Mouse (Mus musculus): ENCODE measurements around the gene Ube2k. TPM values are rescaled to one million over a fixed set of nuclear protein-coding genes. Genes with fewer than 3 reads are reported as not detected.

The Ube2k gene
- polyA plus RNA-seq, 1 experiment, result 72.3 TPM

DNA sequence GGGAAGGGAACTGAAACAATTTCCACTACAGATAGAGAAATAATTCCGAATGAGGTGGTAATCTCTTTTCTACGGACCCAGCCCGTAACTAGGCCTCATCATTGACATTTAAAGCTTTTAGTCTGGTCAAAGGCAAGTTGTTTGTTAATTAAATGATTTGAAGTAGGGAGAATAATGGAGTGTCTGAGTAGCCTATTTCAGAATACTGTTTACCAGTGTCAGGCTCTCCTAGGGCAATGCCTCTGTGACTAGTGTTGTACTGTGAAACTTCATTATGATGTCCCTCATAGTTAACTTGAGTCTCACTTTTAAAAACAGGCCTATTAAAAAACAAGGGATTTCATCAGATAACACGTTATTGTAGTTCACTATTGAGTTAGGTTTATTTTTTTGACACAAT lies 1.1 kb downstream of the Ube2k start:
- no peak for DNase-seq (ENCODE audit: low spot score)

DNA sequence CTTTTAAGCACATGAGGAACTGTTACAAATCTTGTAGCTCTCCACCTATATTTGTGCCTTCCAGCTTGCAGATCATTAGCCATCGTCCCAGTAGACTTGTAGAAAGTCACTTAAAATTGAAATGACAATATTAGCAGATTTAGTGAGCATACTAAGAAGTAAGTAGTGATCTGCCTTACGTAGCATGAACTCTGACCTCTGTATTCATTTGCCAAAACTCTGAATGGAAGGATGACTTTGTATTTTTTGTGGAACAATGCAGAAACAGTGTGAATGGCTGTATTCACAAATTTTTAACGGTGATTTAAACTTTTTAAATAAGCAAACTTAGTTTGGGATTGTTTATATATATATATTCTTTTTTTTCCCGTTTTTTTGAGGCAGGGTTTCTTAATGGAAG lies 1.8 kb downstream of the Ube2k start:
- no peak for DNase-seq (ENCODE audit: low spot score)

DNA sequence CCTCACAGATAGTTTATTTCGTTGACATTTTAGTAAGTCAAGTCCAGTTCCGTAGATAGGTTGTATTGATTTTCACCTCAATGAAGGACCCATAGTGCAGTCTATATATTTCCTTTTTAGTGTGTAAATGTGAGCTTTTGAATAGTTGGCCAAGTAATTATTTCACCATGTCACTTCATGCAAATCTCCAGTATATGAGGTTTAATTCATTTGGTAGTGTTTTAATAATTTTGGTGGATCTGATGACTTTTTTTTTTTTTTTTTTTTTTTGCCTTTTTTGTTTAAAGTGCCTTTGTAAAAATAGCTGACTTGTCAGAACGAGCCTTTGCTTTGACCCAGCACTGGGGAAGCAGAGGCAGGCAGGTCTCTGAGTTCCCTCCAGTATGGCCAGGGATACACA lies 2.8 kb downstream of the Ube2k start:
- no peak for DNase-seq (ENCODE audit: low spot score)

DNA sequence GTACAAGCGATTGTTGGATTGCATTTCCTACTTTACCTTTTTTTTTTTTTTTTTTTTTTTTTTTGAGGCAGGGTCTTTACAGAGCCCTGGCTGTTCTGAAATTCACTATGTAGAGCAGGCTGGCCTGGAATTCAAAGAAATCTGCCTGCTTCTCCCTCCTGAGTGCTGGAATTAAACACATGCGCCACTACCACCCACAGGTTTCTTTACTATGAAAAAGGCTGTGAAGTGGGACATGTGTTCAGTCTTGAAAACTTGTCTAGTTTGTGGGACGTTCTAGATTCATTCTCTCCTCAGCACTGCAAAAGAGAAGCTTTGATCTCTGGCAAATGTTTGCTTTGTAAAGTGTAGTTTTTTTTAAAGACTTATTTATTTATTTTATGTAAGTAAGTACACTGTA lies 4.9 kb downstream of the Ube2k start:
- DNase-seq (ENCODE audit: low spot score), result no peak

DNA sequence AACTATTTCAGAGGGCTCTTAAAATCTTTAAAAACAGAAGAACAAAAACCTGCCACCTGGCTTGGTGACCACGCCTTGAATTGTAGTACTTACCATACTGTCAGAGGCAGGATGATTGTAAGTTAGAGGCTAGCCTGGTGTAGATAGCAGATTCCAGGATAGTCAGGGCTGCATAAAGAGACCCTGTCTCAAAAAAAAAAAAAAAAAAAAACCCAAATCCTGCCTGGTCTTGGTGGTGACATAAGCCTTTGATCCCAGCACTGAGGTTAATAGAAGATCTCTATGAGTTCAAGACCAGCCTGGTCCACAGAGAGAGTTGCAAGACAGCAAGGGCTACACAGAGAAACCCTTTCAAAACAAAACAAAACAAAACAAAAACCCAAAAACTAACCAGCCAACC lies 6.5 kb downstream of the Ube2k start:
- no peak for DNase-seq (ENCODE audit: low spot score)

DNA sequence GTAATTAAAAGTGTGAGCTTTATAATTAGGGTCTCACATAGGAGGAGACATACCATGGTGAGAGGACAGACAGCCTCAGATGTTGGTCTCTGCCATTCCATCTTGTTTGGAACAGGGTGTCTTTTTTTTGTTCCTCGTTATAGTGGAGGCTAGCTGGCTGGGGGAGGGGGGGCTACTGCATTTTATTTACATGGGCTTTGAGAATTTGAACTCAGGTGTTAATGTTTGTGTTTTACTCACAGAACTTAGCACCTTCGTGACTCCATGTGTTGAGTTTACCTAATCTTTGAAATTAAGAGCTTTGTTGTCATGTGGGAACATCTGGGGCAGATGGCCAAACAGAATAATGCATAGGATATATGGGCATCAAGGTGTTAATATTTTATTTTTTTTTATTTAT lies 7.6 kb downstream of the Ube2k start:
- no peak for DNase-seq (ENCODE audit: low spot score)

DNA sequence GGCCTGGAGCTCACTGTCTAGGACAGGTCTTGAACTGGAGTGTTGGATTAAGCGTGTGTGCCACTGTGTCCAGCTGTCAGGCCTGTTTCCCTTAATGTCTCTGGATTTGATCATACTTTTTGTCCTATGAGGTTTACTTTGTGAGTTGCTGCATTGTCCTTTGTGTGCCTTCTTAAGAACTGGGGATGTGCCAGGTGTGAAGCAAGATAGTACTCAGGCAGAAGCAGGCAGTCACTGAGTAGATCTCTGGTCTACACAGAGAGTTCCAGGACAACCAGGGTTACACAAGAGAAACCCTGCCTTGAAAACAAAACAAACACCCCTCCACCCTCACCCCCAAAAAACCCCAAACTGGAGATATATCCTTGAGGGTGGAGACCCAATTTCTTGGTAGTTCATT lies 12.6 kb downstream of the Ube2k start:
- no peak for DNase-seq (ENCODE audit: low spot score)

DNA sequence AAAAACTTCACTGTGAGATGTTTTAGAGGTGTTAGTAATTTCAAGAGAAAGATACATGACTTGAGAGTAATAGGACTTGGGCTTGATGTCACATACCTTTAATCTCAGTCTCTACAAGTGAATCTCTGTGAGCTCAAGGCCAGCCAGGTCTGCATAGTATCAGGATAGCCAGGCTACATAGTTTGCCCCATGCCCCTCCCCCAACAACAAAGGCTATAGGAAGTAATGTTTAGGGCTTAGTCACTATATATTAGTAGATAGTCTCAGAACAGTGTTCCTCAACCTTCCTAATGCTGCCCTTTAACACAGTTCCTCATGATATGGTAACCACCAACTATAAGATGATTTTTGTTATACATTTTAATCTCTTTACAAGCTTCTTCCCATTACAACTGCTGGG lies 20.1 kb downstream of the Ube2k start:
- no peak for DNase-seq (ENCODE audit: low spot score)

DNA sequence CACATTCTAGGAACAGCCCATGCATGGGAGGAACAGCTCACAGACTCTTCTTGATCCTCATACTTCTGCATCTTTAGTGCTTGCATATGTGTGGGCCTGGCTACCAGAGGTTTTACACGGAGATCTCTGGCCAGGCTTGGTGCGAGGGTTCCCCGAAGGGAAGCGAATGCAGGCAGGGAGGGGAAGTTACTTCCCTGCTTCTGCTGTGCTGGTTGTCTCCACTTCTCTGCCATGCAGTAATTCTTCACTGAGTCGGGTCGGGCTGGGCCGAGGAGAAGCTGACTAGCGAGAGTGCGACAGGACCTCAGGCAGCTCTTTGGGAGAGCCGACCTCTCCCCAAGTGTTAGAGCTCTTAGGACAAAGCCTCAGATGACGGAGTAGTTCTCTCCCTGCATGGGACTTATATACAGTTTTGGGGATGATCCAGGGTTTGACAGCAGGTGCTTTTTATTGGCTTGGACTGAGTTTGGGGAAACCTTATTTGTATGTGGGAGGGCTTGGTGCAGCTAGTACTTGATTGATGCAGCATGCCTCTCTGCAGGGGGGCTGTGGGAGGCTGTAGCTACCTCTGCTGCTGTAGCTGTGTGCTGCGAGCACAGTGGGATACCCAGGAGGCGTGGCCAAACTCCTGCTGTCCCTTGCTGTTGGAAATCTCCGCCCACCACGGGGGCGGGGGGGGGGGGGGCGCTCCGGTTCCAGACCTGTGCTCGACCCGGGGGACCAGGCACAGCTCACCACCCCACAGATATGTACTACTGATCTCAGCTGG lies 24.3 kb downstream of the Ube2k start:
- no peak for DNase-seq (ENCODE audit: low spot score)

DNA sequence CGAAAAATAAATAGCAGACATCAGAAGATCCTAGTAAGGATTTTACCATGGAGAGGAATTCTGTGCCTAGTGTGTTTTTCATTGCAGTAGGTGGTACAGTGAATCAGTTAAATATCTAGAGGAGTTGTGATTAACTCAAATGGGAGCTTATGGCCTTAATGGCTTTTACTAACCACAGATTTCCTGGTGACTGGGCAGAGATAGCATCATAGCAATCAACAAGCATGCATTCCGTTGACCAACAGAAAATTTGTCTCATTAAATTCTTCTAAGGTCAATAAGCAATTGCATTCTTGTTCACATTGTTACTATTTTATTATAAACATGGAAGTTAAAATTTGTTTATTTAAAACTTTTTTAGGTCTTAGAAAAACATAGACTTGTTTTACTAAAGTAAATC lies 28.5 kb downstream of the Ube2k start:
- no peak for DNase-seq (ENCODE audit: low spot score)

DNA sequence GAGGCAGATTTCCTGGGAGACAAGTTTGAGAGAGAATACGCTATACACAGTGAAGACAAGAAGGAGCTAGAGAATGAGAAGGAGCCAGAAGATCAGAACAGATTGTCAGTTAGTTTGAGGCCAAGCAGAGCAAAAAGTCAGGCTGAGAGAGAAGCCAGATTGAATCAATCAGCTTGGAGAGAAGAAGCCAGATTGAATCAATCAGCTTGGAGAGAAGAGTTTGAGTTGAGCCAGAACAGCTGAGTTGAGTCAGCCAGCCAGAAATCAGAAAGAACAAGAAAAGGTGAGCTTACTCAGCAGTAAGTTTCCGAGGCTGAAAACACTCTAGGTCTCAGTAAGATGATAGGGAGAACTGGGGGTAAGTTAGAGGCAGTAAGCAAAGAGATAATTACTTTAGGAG lies 37.8 kb downstream of the Ube2k start:
- DNase-seq (ENCODE audit: low spot score), result no peak

DNA sequence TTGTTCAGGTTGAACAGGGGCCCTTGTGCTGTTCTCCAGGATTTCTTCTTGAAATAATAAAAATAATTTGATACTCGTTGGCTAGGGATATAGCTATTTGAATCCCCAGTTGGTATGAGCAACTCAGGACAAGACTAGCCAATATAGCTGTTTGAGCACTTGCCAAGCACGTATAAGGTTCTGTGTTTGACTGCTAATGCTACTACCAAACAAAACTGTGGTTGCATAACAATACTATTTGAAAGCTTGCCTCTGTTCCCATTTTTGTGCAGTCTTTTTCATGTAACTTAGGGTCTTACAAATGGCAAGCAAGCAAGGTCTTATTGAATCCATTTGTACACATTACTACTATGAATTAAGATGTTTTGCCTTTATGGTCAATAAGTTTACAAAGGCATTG lies 38.9 kb downstream of the Ube2k start:
- DNase-seq (ENCODE audit: low spot score), result no peak

DNA sequence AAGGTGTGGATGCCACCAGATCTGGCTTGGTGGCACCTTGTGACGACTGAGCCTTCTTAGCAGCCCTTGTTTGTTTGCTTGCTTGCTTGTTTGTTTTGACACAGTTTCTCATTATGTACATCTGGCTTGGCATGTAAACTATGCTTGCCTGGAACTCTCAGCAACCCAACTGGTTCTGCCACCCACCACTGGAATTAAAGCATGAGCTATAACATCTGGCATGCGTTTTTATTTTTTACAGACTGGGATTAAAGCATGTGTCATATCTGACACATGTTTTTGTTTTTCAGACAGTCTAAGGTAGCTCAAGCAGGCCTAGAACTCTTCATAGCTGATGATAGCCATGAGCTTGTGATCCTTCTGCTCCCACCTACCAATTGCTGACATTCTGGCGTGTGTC lies 41.5 kb downstream of the Ube2k start:
- no peak for DNase-seq (ENCODE audit: low spot score)

DNA sequence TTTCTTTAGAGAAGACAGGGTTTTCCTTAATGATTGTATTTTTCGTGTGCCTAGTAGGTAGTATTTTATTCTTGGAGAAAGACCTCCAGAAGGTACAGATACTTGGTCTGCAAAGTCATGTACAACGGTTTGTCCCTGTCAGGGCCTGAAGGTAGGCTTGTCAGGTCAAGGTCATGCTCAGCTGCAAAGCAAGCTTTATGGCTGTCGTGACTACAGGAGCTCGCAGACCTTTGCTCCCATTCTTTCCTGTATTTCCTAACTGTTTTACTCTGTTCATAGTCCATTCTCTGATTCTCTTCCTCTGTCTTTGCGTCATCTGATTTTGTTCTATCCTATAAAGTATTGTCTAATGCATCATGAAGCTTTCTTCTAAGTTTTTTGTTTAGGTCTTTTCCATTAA lies 49.3 kb downstream of the Ube2k start:
- no peak for DNase-seq (ENCODE audit: low spot score)

DNA sequence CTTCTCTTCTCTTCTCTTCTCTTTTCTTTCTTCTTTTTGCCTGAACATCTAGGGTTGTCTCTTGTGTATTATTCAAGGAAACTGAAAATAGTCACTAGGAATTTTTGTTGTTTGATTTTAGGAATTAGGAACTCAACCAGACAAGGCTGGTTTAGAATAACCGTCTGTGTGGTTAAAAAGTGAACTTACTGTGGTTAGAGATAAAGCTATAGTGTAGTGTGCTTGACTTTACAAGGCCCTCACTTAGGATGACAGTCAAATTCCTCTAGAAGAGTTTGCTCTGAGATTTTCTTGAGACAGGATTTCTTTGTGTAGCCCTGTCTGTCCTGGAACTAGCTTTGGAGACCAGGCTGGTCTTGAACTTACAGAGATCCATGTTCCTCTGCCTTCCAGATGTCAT lies 53.2 kb downstream of the Ube2k start:
- no peak for DNase-seq (ENCODE audit: low spot score)

DNA sequence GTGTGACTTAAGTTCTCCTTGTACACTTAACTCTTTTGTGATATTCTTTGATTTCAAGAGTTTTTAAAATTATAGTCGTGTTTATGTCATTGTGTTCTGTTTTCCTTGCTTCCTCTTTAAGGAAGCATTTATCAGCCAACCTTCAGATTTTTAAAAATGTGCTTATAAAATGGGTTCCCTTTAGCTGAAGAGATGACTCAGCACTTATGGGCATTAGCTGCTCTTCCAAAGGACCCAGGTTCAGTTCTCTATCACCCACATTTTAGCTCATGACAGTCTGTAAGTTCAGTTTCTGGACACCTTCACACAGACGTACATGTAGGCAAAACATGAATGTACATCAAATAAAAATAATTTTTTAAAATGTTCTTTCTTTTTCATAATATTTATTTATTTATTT lies 55.4 kb downstream of the Ube2k start:
- DNase-seq (ENCODE audit: low spot score), result no peak

DNA sequence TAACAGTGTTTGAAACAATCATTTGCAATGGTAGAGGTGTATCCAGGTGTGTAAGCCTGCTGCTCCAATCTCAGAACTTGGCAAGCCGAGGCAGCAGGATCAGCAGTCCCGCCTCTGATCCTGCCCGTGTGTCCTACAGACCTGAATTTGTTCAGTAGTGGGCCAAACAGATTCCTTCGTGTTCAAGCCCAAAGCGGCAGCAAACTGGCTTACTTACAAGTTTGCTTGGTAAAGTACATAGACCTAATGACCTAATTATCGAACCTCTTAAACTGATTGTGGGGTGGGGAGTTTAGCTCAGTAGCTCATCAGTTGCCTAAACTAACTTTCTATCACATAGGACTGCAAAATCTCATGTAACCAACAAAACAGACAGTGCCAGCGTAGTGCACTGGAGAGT lies 62.6 kb downstream of the Ube2k start:
- no peak for DNase-seq (ENCODE audit: low spot score)

DNA sequence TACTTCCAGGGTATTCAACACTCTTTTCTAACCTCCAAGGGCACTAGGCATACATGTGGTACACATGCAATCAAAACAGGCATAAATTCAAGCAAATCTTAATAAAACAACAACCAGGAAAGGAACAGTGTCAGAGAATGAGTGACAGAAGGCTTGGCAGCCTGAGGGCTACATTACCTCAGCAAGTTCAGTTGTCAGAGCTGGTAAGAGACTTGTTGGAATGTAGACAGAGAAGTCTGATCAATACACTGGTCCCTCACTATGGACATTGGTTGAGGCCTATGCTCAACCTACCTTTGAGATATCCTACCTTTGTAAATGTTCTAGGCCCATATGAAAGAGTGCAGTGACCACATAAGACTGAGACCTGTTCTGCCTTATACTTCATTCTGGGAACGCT lies 69.8 kb downstream of the Ube2k start:
- DNase-seq (ENCODE audit: low spot score), result no peak

DNA sequence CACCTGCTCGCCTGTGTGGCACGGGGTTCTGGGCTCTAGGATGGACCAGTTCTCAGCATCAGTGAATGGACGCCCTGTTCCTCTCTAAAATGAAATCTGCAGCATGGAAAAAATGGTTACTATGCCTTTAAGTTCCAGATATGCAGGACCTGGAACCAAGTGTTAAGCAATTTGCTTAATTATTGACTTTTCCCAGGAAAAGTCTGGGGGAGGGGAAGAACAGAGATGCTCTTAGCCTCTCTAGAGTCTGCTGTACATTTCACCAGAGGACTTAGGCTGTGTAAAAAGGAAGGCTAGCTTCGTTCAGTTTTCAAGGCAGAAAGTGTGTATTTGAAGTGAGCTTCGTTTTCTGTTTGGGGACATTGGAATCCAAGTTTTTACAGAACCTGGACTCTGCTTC lies 72.7 kb downstream of the Ube2k start:
- DNase-seq (ENCODE audit: low spot score), result no peak

DNA sequence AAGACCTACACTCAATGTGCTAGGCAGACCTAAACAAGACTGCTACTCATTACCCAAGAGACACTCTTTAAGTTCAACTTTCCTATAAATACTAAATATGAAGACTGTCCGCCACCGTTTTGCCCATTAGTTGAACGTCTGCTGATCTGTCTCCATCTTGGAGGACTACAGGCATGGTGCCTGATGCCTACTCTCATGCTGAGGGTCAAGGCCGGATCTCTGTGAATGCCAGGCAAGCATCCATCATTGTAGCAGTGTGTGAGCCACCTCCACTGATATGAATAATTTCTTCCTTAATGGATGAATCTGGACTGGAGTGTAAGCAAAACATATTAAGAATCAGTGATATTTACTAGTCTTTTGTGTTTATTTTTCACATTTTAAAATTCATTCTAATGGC lies 73.5 kb downstream of the Ube2k start:
- no peak for DNase-seq (ENCODE audit: low spot score)

DNA sequence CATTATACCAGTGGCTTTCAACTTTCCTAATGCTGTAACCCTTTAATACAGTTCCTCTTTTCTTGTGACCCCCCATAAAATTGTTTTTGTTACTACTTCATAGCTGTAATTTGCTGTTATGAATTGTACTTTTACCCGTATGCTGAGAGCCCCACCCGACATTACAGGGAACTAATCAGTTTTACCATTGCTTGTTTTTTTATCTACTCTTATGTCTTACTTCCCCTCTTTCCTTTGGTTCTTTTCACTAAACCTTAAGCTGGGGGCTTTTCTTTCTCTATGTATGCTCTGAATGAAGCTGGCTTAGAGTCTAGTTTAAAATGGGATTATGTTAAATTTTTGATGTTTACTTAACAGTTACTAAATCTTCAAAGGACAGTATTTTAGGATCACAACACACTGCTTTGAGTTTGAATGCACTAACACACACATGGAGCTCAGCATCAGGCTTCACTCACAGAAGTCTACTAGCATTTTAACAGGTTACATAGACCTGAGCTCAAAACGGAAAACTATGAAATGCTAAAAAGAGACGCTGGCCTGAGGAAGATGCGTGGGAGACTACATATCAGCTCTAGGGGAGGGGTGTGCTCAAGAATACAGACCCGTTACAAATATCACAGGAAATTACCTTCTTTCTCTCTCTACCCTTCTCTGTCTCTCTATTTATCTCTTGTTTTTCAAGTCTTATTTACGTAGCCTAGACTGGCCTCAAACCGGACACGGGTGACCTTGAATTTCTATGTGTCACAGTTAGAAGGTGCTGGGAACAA lies 76.3 kb downstream of the Ube2k start:
- no peak for DNase-seq (ENCODE audit: low spot score)

DNA sequence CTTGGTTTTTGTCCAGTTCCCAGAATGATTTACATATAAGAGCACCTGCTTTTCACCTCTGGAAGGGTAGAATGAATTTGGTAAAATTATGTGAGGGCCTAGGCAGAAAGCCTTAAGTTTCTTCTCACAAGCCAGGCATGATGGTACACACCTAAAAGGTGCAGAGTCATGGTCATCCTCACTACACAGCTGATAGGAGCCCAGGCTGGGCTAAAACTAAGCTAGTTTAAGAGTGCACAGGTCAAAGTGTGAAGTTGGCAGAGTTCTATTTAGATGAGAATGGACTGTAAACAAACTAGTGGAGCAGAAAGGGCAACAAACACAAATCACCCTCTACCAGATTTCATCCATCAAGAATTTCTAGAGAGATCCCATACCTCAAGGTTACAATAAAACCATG lies 87.3 kb downstream of the Ube2k start:
- no peak for DNase-seq (ENCODE audit: low spot score)

DNA sequence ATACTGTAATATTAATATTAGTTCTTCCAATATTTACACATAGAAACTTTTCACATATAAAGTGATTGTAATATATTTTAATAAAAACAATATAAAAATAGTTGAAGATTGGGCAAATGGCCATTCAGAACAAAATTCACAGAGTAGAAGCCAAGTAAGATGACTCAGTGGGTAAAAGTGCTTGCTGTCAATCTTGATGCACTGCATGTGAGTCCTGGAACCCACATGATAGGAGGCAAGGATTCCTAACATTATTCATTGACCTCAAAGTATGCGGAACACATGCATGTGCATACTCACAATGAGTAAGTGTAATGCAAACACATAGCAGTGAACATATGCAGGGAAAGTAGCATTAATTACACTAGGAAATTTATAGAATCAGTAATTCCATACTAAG lies 101.9 kb downstream of the Ube2k start:
- DNase-seq (ENCODE audit: low spot score), result no peak
